Mouse (Mus musculus) right cerebral cortex, adult 2 months (tissue): ENCODE measurements around the gene Ube2g1.
A peak's percentile ranks its signal among the peaks of the same experiment; 100 is the strongest.
"Not testable (repeated sequence)": the region's sequence is repeated elsewhere in the genome, so short reads cannot be mapped to it uniquely, and the experiment has no call there.

Experiments
- DNase-seq, 2 experiments: peaks; one replicate each; pipeline ENCODE4 v3.0.0; 2021 to 2022; ENCODE audit warnings: low spot score in 2 of 2

The Ube2g1 gene

GRCm38 (mm10) chr11:72689551-72690510 lies 82.7 kb downstream of the Ube2g1 start, which contains the start of gene Ankfy1:
Gene Ankfy1 (plus strand): TSS chr11:72690006.
- peak; percentile 95 to 97 for DNase-seq

- DNase-seq = no peak
These were observed 85.3 kb downstream of the Ube2g1 start for GRCm38 (mm10) chr11:72692353-72692752.

GRCm38 (mm10) chr11:72695025-72695424 lies 87.9 kb downstream of the Ube2g1 start:
- DNase-seq = no peak

GRCm38 (mm10) chr11:72696368-72696971 lies 89.4 kb downstream of the Ube2g1 start:
- no peak for DNase-seq

- no peak for DNase-seq
These were observed 90.2 kb downstream of the Ube2g1 start for GRCm38 (mm10) chr11:72697323-72697722.

- not testable (repeated sequence) for DNase-seq
These were observed 98.0 kb downstream of the Ube2g1 start for GRCm38 (mm10) chr11:72705111-72705510.

- peak; percentile 72 to 73 for DNase-seq
These were observed 105.6 kb downstream of the Ube2g1 start for GRCm38 (mm10) chr11:72712721-72713120.

GRCm38 (mm10) chr11:72718161-72718560 lies 111.1 kb downstream of the Ube2g1 start:
- no peak for DNase-seq

GRCm38 (mm10) chr11:72723165-72723564 lies 116.1 kb downstream of the Ube2g1 start:
- no peak for DNase-seq

GRCm38 (mm10) chr11:72723871-72724270 lies 116.8 kb downstream of the Ube2g1 start:
- DNase-seq = no peak

GRCm38 (mm10) chr11:72726023-72726422 lies 118.9 kb downstream of the Ube2g1 start:
- no peak for DNase-seq

- no peak for DNase-seq
These were observed 126.7 kb downstream of the Ube2g1 start for GRCm38 (mm10) chr11:72733736-72734135.

- no peak for DNase-seq
These were observed 127.9 kb downstream of the Ube2g1 start for GRCm38 (mm10) chr11:72734840-72735518.

- no peak for DNase-seq
These were observed 128.4 kb downstream of the Ube2g1 start for GRCm38 (mm10) chr11:72735519-72735860.
